Mouse (Mus musculus): ENCODE data around the gene Camk2n2. TPM values are rescaled to one million over a fixed set of nuclear protein-coding genes. Genes with fewer than 3 reads are reported as not detected.

Gene Camk2n2
- polyA plus RNA-seq, 1 experiment = 6.7 TPM

- peaks cover 9% of the 10 kb centered on the region for H3K36me3 ChIP-seq (ENCODE audit: control insufficient read depth, insufficient read depth)
- TF ChIP-seq FOSL1 (IDR thresholded peaks at IDR 0.05; ENCODE audit: insufficient read depth, low read length, poor library complexity, severe bottlenecking) = no peak
- no peak for TF ChIP-seq CTCF (IDR thresholded peaks at IDR 0.05; ENCODE audit: control insufficient read depth, insufficient read depth, insufficient read length)
- no peak for TF ChIP-seq USF1 (IDR thresholded peaks at IDR 0.05; ENCODE audit: low read depth)
- no peak for TF ChIP-seq CEBPB (IDR thresholded peaks at IDR 0.05; ENCODE audit: low read depth)
- no peak for TF ChIP-seq MYOD1 (IDR thresholded peaks at IDR 0.05; ENCODE audit: control insufficient read depth, insufficient read length, low read depth)
- TF ChIP-seq MAX (IDR thresholded peaks at IDR 0.05) = no peak
- TF ChIP-seq MYOG (IDR thresholded peaks at IDR 0.05; ENCODE audit: control insufficient read depth, extremely low read depth, insufficient read length) = no peak
- no peak overlapping the region for H3ac ChIP-seq (ENCODE audit: control insufficient read depth, insufficient read length, low read depth)
- H3K4me3 ChIP-seq (ENCODE audit: insufficient read depth, poor library complexity, severe bottlenecking) = no peak overlapping the region
- no peaks in the 10 kb centered on the region for H3K79me2 ChIP-seq (ENCODE audit: control insufficient read depth, insufficient read depth)
- no peaks in the 10 kb centered on the region for H3K27me3 ChIP-seq (ENCODE audit: control insufficient read depth, insufficient read depth, insufficient read length)
- no peaks in the 10 kb centered on the region for H3K79me3 ChIP-seq (ENCODE audit: low read depth)
Measured at GRCm38 (mm10) chr16:20619541-20620398, 1.3 kb downstream of the Camk2n2 start.

GRCm38 (mm10) chr16:20611357-20612227, 9.5 kb downstream of the Camk2n2 start, which contains the start of the genes Eef1akmt4, Gm49333 and Alg3:
Eef1akmt4 (plus strand) TSS chr16:20611593.
Gm49333 (plus strand) TSS chr16:20611610.
Alg3 (minus strand) TSS chr16:20611735.
- Histone ChIP-seq H3K79me2 (ENCODE audit: control insufficient read depth, insufficient read depth) (peaks cover 40% of the 10 kb centered on the region), H3K36me3 (ENCODE audit: control insufficient read depth, insufficient read depth) (peaks cover 16% of the 10 kb centered on the region), H3K4me3 (ENCODE audit: insufficient read depth, poor library complexity, severe bottlenecking) (peak within 1 kb of the TSS; percentile 75), H3ac (ENCODE audit: control insufficient read depth, insufficient read length, low read depth) (peak within 1 kb of the TSS; percentile 100), H3K27me3 (ENCODE audit: control insufficient read depth, insufficient read depth, insufficient read length) (no peaks in the 10 kb centered on the region), H3K79me3 (ENCODE audit: low read depth) (peaks cover 13% of the 10 kb centered on the region)
- TF ChIP-seq MYOD1 (IDR thresholded peaks at IDR 0.05; ENCODE audit: control insufficient read depth, insufficient read length, low read depth) = peak; percentile 69
- TF ChIP-seq MAX (IDR thresholded peaks at IDR 0.05) = peak; percentile 98
- TF ChIP-seq CEBPB (IDR thresholded peaks at IDR 0.05; ENCODE audit: low read depth) = no peak

GRCm38 (mm10) chr16:20610501-20611356, 10.4 kb downstream of the Camk2n2 start:
- peaks cover 24% of the 10 kb centered on the region for H3K36me3 ChIP-seq (ENCODE audit: control insufficient read depth, insufficient read depth)
- no peaks in the 10 kb centered on the region for H3K27me3 ChIP-seq (ENCODE audit: control insufficient read depth, insufficient read depth, insufficient read length)
- TF ChIP-seq CTCF (IDR thresholded peaks at IDR 0.05; ENCODE audit: control insufficient read depth, insufficient read depth, insufficient read length) (no peak), MAX (IDR thresholded peaks at IDR 0.05) (peak; percentile 95), FOSL1 (IDR thresholded peaks at IDR 0.05; ENCODE audit: insufficient read depth, low read length, poor library complexity, severe bottlenecking) (no peak)
- peaks cover 13% of the 10 kb centered on the region for H3K79me3 ChIP-seq (ENCODE audit: low read depth)
- H3K79me2 ChIP-seq (ENCODE audit: control insufficient read depth, insufficient read depth) = peaks cover 40% of the 10 kb centered on the region
- peak overlapping the region; percentile 100 for H3ac ChIP-seq (ENCODE audit: control insufficient read depth, insufficient read length, low read depth)
- H3K4me3 ChIP-seq (ENCODE audit: insufficient read depth, poor library complexity, severe bottlenecking) = peak overlapping the region; percentile 75

GRCm38 (mm10) chr16:20604705-20605104, 16.4 kb downstream of the Camk2n2 start:
- Histone ChIP-seq H3K79me2 (ENCODE audit: control insufficient read depth, insufficient read depth) (peaks cover 15% of the 10 kb centered on the region), H3K79me3 (ENCODE audit: low read depth) (peaks cover 7% of the 10 kb centered on the region)

GRCm38 (mm10) chr16:20600511-20600910, 20.6 kb downstream of the Camk2n2 start:
- peaks cover 6% of the 10 kb centered on the region for H3K36me3 ChIP-seq (ENCODE audit: control insufficient read depth, insufficient read depth)
- H3K79me3 ChIP-seq (ENCODE audit: low read depth) = no peaks in the 10 kb centered on the region
- no peak overlapping the region for H3K4me3 ChIP-seq (ENCODE audit: insufficient read depth, poor library complexity, severe bottlenecking)

More at GRCm38 (mm10) chr16:20604705-20605104, 16.4 kb downstream of the Camk2n2 start:
- H3K4me3 ChIP-seq (ENCODE audit: insufficient read depth, poor library complexity, severe bottlenecking) = no peak overlapping the region
- peaks cover 33% of the 10 kb centered on the region for H3K36me3 ChIP-seq (ENCODE audit: control insufficient read depth, insufficient read depth)
- no peaks in the 10 kb centered on the region for H3K27me3 ChIP-seq (ENCODE audit: control insufficient read depth, insufficient read depth, insufficient read length)
- H3ac ChIP-seq (ENCODE audit: control insufficient read depth, insufficient read length, low read depth) = no peak overlapping the region
- TF ChIP-seq MYOD1 (IDR thresholded peaks at IDR 0.05; ENCODE audit: control insufficient read depth, insufficient read length, low read depth) = no peak
- TF ChIP-seq CTCF (IDR thresholded peaks at IDR 0.05; ENCODE audit: control insufficient read depth, insufficient read depth, insufficient read length) = no peak
- TF ChIP-seq FOSL1 (IDR thresholded peaks at IDR 0.05; ENCODE audit: insufficient read depth, low read length, poor library complexity, severe bottlenecking) = no peak
- no peak for TF ChIP-seq MYOG (IDR thresholded peaks at IDR 0.05; ENCODE audit: control insufficient read depth, extremely low read depth, insufficient read length)
- no peak for TF ChIP-seq MAX (IDR thresholded peaks at IDR 0.05)
- no peak for TF ChIP-seq USF1 (IDR thresholded peaks at IDR 0.05; ENCODE audit: low read depth)
- TF ChIP-seq CEBPB (IDR thresholded peaks at IDR 0.05; ENCODE audit: low read depth) = no peak

More at GRCm38 (mm10) chr16:20600511-20600910, 20.6 kb downstream of the Camk2n2 start:
- no peak for TF ChIP-seq FOSL1 (IDR thresholded peaks at IDR 0.05; ENCODE audit: insufficient read depth, low read length, poor library complexity, severe bottlenecking)
- no peak for TF ChIP-seq USF1 (IDR thresholded peaks at IDR 0.05; ENCODE audit: low read depth)
- TF ChIP-seq MYOG (IDR thresholded peaks at IDR 0.05; ENCODE audit: control insufficient read depth, extremely low read depth, insufficient read length) = no peak
- no peak for TF ChIP-seq MYOD1 (IDR thresholded peaks at IDR 0.05; ENCODE audit: control insufficient read depth, insufficient read length, low read depth)
- TF ChIP-seq CTCF (IDR thresholded peaks at IDR 0.05; ENCODE audit: control insufficient read depth, insufficient read depth, insufficient read length) = no peak
- TF ChIP-seq CEBPB (IDR thresholded peaks at IDR 0.05; ENCODE audit: low read depth) = no peak
- no peak for TF ChIP-seq MAX (IDR thresholded peaks at IDR 0.05)
- H3K79me2 ChIP-seq (ENCODE audit: control insufficient read depth, insufficient read depth) = no peaks in the 10 kb centered on the region
- H3ac ChIP-seq (ENCODE audit: control insufficient read depth, insufficient read length, low read depth) = no peak overlapping the region
- H3K27me3 ChIP-seq (ENCODE audit: control insufficient read depth, insufficient read depth, insufficient read length) = peaks cover 31% of the 10 kb centered on the region

Measured in C2C12 (cell line).